Mouse (Mus musculus) urinary bladder, postnatal 36 days (tissue): ENCODE measurements at regions not wholly inside any gene's neighbourhood (a gene's known extent, or its start where the extent isn't known, plus 50 kb on each side); places are given as distances from the start of the nearest gene placed in this dataset.

Experiments used
- DNase-seq, 2 experiments: peaks; one replicate each; pipeline ENCODE4 v3.0.0; 2022; ENCODE audit warnings: low spot score in 2 of 2, mixed read lengths in 1 of 2

DNA sequence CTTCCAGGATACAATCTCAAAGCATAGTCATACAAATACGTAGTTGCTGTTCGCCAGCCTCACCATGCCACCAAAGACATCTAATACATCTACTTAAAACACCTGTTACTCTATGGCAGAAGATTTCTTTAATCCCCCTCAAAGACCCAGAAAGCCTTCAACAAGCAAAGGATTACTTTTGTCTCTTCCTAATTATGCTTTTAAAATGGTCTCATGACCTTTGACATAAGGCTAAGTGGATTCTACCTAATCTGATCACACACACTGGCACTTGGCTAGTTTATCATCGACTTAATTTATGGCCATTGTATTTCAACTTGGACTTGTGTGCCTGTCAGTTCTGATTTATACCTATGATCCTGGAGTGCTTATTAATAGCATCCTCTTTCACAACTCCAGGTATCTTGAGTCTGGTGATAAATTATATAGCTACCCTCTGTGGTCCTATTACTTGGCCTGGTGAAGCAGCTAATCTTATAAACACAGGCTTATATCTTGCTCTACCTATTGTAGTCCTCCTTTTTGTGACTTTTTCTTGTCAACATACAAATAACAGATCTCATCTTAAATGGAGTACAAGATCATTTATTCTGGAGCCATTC lies 568.6 kb upstream of the B3galt2 start:
- DNase-seq = no peak

GRCm38 (mm10) chr1:143074999-143075398 lies 565.5 kb upstream of the B3galt2 start:
- DNase-seq = no peak

- DNase-seq = no peak
Measured at GRCm38 (mm10) chr1:143080441-143080840, 560.0 kb upstream of the B3galt2 start.

DNA sequence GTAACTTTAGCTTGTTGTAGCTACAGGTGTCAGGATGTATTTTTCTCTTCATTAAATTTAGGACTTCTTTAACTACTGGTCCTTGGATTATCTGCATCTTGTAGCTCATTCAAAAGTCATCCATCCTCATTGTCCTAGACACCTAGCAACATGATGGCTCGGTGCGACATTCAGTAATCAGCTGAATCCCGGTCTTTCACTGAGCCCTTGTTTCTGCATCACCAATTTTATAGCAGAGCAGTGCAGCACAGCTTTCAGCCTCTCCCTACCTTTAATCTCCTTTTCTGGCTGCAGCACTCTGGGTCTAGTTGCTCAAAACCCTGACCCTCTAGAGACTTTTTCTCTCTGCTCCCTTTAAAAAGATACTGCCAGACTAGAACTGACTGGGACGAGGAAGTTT lies 543.6 kb upstream of the B3galt2 start:
- no peak for DNase-seq

DNA sequence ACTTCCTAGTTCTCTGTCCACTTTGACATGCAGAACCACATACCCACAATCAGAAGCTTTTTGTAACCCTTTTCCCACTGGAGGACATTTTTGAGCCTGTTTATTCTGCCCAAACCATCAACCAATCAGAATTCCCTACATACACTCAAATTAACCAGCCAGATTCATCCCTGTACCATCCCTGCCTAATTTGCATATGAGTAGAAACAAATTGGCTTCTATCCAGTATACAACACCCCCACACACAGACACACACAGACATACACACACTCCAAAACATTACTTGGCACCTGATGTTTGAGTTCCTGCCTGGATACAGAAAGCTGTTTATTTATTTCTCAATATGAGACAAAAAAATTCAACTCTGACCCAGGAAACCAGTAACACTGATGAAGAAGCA lies 542.2 kb upstream of the B3galt2 start:
- DNase-seq = no peak

GRCm38 (mm10) chr1:143122185-143122584 lies 518.3 kb upstream of the B3galt2 start:
- DNase-seq = no peak

DNA sequence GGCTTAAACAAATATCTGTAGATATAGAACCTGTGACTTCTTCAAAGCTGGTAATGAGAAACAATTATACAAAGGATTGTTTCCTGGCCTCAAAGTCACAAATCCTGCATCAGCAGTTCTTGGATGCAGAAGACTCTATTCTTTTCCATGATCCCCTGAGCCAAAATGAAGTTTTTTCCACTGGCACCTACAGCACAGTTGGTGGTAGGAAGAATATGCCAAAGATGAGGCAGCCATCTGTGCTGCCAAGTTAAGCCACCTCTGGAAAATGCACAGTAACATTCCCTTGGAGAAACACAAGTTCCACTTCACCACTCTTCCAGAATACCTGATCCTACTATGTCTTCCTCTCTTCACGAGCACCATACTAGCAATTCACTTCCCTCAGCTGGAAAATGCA lies 510.2 kb upstream of the B3galt2 start:
- DNase-seq = no peak

DNA sequence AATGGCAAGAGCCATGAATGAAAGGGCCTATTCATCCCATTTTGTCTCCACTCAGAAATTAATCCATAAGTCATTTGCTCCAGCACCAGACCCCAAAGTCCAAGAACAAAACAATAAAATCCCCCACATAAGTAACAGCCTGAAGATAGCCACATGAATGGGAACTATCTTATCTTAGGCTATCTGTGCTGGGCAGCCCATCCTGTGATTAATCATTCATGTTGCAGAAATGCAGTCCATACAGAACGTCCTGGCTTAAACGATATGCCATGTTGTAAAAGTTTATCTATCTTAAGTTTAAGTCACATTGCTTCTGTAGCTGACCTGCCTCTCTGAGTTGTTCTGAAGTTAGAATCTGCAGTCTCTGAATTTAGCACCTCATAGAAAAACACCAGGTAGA lies 507.7 kb upstream of the B3galt2 start:
- no peak for DNase-seq

DNA sequence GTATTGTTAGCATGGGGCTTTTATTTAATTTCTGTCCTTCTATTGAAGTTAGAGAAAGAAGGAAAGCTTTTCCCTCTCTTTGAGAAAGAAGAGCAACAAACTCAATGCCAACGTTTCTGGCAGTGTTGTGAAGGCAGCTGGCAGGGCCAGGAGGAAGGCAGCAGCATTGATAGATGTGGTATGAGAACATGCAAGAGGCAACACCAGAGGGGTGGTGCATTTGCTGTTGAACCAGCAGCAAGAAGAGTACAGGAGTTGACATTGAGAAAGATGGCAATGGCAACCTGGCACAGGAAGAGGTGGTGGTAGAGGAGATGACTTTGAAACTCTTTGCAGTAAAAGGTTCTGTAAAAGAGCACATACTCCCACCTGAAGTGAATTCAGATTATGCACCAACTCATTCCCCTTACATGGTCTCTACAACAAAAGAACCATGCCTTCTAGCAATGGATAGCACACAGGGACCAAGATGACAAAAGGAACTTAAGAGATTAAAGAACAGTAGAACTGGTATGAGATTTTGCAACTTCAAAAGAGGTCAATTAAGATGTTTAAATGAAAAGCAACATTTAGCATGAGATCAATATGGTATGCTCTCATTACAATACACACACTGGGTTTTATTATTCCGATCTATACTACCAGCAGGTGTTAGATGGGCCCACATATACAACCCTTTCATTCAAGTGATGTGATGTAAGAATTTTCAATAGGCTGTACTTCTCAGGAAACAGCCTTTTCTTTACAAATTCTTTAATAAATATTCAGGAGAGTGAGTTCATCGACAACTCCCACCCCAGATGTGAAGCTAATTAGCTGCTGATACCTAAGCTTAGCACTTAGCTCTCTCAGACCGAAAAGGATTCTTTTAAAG lies 495.1 kb upstream of the B3galt2 start:
- no peak for DNase-seq

DNA sequence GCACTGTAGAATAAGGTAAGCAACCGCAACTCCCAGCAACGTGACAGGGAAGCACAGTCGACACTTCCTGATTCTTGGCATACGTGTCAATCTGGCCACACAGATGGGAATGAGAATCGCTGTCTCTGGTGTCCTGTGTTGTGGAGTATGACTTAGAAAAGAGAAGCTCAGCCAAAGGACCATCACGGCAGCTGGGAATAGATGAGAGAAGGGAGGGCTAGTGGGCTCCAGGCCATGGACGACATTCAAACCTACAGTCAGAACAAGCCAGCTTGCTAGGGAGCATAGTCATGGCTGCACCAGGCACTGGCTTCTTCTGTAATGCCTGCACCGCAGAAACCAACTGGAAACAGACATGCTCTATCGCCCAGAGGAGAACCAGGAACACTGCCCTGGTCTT lies 469.2 kb upstream of the B3galt2 start:
- no peak for DNase-seq

DNA sequence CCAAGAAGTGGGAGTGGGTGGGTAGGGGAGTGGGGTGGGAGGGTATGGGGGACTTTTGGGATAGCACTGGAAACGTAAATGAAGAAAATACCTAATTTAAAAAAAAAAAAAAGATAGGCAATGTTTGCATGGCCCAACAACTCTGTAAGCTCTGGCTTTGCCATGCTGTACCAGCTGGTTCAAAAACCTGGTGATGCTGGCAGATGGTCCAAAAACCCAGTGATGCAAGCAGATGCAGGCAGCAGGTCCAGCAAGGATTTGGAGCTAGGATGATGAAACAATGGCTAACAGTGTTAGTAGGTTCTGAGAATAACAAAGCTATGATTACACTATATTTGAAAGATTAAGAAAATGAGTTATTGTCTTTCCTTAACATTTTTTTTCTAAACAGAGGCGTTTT lies 466.6 kb upstream of the B3galt2 start:
- no peak for DNase-seq

DNA sequence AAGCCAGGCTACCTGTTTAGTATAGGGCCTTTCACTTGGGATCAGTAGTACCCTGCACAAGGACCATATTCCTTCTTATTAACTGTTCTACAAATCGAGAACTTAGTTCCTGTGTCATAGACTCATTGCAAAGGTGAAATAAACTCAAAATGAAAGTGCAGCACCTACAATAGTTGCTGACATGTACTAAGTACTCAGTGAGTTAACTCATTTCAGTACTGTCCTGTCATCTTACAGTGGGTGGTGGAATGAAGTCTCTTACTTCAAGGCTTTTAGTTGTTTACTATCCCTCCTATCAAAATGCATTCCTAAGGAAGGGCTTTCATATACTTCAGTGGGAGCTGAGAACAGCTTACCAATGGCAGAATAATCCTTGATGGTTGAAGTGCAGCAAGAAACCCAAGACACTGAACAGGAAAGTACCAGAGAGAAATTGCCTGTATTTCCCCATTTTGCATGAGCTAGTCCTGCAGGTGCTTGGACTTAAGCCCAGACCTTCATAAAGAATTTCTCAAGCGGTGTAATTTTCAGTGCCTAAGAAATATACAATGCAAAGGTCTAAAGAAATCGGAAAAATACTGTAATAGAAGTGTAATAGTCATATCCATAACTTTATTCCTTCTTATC lies 448.2 kb upstream of the B3galt2 start:
- no peak for DNase-seq

GRCm38 (mm10) chr1:143200213-143200889 lies 440.1 kb upstream of the B3galt2 start:
- no peak for DNase-seq

GRCm38 (mm10) chr1:143200971-143201370 lies 439.5 kb upstream of the B3galt2 start:
- no peak for DNase-seq

DNA sequence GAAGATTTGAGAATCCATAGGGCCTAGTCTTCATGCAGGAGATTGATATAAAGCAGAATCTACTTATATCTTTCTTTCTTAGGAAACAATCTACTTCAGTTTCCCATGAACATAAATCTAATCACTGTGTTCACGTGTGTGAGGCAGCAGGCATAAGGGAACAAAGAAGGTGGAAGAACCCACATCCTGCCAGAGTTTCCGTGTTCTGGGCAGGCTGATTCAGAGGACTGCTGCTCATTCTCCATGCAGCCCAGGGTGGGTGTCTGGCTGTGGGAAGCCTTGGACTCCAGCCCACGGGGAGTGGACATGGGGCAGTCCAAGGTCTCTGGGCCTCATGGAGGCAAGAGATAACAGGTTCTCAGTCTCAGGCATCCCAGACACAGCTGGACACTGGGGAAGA lies 438.3 kb upstream of the B3galt2 start:
- DNase-seq = no peak

DNA sequence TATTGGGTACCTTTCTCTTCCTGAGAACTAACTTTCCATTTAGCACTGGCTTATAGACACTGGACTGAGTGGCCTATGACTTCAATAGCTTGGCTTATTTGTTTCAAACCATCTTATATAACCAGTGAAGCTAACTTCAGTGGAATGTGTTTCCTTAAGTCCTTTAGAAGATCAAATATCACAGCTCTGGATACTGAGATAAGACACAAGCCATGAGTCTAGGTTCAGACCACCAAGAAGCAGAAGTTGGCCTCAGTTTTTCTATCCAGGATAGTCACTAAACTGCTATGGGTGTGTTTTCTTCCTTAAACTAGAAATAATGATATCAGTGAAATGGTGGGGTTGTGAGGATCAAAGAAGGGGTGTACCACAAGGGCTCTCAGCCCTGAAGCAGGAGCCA lies 436.4 kb upstream of the B3galt2 start:
- no peak for DNase-seq

DNA sequence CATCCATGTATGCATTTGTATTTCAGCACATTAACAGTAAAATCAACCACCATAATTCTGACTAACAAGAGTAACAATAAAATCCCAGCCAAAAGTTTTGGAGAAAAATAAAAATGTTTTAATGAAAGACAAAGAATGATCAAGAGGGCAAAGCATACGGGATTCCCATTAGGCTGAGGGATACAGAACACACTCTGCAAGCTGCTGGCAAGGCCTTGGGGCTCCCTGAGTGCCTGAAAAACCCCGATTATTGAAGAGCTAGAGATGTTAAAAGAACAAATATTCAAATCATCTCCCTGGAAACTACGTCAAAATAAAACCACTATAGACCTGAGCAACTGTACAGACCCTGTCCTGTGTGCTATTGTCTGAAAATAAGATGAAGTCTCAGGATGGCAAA lies 433.5 kb upstream of the B3galt2 start:
- DNase-seq = no peak

DNA sequence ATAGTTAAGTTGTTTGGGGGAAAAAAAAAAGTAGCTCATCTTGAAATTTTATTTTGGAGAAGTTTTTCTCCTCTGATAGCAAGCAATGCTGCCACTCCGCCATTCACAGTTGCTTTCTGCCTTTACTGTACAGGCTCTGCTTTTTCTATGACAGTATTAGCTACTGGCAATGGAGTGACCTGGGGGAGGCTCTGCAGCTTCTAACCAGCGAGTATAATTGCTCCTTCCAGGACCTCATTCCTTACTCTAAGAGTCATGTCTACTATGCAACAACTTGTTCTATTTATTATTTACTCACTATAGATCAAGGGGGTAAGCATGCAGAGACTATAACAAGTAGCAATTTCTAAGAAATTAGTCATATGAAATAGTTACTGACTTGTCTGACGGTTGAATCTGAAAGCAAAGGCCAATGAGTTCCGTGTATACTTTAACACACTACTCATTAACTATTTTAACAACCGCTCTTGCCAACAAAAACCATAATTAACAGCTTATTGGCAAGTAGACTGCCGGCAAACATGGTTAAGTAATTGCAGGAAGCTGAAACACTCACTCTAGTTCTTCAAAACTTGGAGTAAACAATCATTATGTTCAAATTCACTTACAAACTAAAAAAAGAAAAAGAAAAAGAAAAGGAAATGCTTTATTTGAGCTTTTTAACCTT lies 432.9 kb upstream of the B3galt2 start:
- no peak for DNase-seq

DNA sequence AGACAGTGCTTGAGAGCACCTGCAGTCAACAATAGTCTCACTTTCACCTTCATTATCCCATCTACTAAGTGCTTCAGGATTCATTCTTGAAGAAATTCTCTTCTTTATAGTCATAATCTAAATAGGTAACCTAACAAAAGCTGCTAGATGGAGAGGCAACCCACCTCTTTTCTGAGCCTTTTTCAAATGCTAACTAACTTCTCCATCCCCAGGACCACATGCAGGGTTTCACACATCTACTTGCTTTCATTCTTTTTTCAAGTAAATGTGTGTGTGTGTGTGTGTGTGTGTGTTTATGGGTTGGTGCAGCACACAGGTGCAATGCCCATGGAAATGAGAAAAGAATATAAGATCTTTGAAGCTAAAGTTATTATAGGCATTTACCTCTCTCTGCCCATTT lies 423.1 kb upstream of the B3galt2 start:
- DNase-seq = no peak

DNA sequence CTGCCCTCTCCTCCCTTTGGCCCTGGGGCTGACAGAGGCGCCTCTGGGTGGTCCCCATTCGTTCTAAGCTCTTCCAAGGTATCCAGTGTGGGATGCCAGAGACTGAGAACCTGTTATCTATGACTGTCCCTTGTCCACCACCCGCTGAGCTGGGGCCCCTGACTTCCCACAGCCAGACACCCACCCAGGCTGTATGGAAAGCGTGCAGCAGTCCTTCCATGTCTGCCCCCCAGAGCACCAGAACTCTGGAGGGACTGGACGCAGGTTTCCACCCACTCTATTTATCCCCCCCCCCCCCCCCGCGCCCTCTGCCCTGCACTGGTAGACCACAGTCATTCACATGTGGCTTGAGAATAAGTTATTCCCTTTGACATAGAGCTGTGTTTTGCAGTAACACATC lies 408.5 kb upstream of the B3galt2 start:
- no peak for DNase-seq

GRCm38 (mm10) chr1:143258470-143259215 lies 381.8 kb upstream of the B3galt2 start:
- no peak for DNase-seq
